Mouse (Mus musculus) thymus, adult 2 months (tissue): ENCODE results near the gene Tspan2.

Experiments
- CTCF ChIP-seq: fragments of 200-500 bp; IDR thresholded peaks from 2 replicates; pipeline ENCODE4 v1.5.1; 2012; ENCODE audit warnings: mild to moderate bottlenecking, control low read depth, low read length, moderate library complexity, borderline replicate concordance; ENCODE audit not compliant: control insufficient read depth, poor library complexity, insufficient read depth; ENCODE audit errors: extremely low read depth
- POLR2A ChIP-seq: fragments of 200-500 bp; IDR thresholded peaks from 2 replicates; pipeline ENCODE4 v1.6.1; 2012; ENCODE audit warnings: mild to moderate bottlenecking, low read length, control low read depth, moderate library complexity; ENCODE audit not compliant: control insufficient read depth, poor library complexity, insufficient read depth; ENCODE audit errors: extremely low read depth

GRCm38 (mm10) chr3:102738161-102738901, 4.0 kb downstream of the Tspan2 start:
- TF ChIP-seq CTCF (no peak), POLR2A (no peak)
